Mouse (Mus musculus) kidney, adult 2 months (tissue): Measurements from ENCODE around the gene Ly9.

Source experiments
- CTCF ChIP-seq: fragments of 200-500 bp; conservative IDR thresholded peaks from 2 replicates; pipeline ENCODE4 v1.5.1; 2011; ENCODE audit warnings: low read depth, mild to moderate bottlenecking, control low read depth, low read length, moderate library complexity, mixed read lengths; ENCODE audit not compliant: insufficient read depth, insufficient read length
- POLR2A ChIP-seq: fragments of 200-500 bp; IDR thresholded peaks from one replicate; pipeline ENCODE4 v1.6.1; 2011; ENCODE audit warnings: low read depth, low read length, control low read depth

- TF ChIP-seq POLR2A (no peak), CTCF (no peak)
These were observed 40.5 kb upstream of the Ly9 start for GRCm38 (mm10) chr1:171647716-171648115.
